8 mouse cellular contexts compared by ENCODE assay signal in the genomic region with DNA sequence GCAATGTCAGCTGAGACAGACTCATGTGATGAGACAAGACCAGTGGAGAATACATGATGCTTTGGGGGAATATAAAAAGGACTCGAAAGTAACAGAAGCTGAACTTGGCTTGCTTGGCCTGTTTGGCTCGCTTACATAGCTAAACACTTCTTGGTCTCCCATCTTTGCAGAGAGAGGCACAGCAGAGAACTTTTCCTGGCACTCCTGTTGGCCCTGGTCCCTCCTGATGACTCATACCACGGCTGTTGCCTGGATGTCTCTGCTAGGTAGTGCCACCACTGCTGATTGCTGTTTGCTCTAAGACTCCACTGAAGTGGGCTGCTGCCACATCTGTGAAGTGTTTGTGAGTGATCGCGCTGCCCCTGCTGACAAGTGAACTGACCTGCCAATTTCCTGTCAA. TPM values are rescaled to one million over a fixed set of nuclear protein-coding genes. Genes with fewer than 3 reads are reported as not detected.
A peak's percentile ranks its signal among the peaks of the same experiment; 100 is the strongest.
DNase-seq lines count a peak whose midpoint lies in the region; ATAC-seq lines count a peak whose summit lies in the region.

No protein-coding gene starts in this region.

- DNase-seq in hindbrain, embryonic 10.5 days (ENCODE audit: low spot score) = peak; percentile 3
- peak; percentile 10 for DNase-seq in embryo, embryonic 10.5 days (ENCODE audit: low spot score)
- DNase-seq in heart, postnatal 4 days = peak; percentile 61
- DNase-seq in right cerebral cortex, adult 2 months (ENCODE audit: low spot score in 2 of 2) = peak; percentile 41 to 48
- DNase-seq in thymus, postnatal 10 days (ENCODE audit: low spot score in 2 of 2) = no peak
- DNase-seq in spleen, postnatal 4 days (ENCODE audit: low spot score in 2 of 2) = no peak
- DNase-seq in c-Kit-positive CD71-positive TER-119-positive erythroid progenitor cells, embryonic 14.5 days (ENCODE audit: low spot score) = no peak

- H3K4me1 ChIP-seq in hindbrain, embryonic 10.5 days (replicated peaks) = no peaks in the 10 kb centered on the region
- H3K4me1 ChIP-seq in hindbrain, embryonic 13.5 days (replicated peaks) = no peaks in the 10 kb centered on the region

- H3K9ac ChIP-seq in hindbrain, embryonic 13.5 days = no peak overlapping the region

- H3K4me2 ChIP-seq in hindbrain, embryonic 13.5 days = no peak overlapping the region

- WGBS in hindbrain, embryonic 10.5 days = 76% methylated on average over 5 of the region's 5 CpGs
- WGBS in hindbrain, embryonic 13.5 days = 89% methylated on average over 5 of the region's 5 CpGs

- H3K4me3 ChIP-seq in hindbrain, embryonic 10.5 days = no peak overlapping the region
- no peak overlapping the region for H3K4me3 ChIP-seq in hindbrain, embryonic 13.5 days

- no peak for ATAC-seq in hindbrain, embryonic 13.5 days (ENCODE audit: low FRiP score)

- H3K27me3 ChIP-seq in hindbrain, embryonic 10.5 days (ENCODE audit: insufficient read depth, poor library complexity, severe bottlenecking) = no peaks in the 10 kb centered on the region
- no peaks in the 10 kb centered on the region for H3K27me3 ChIP-seq in hindbrain, embryonic 13.5 days

- H3K9me3 ChIP-seq in hindbrain, embryonic 10.5 days = no peaks in the 10 kb centered on the region
- no peaks in the 10 kb centered on the region for H3K9me3 ChIP-seq in hindbrain, embryonic 13.5 days

- no peak overlapping the region for H3K27ac ChIP-seq in hindbrain, embryonic 10.5 days
- H3K27ac ChIP-seq in hindbrain, embryonic 13.5 days = no peak overlapping the region

- H3K36me3 ChIP-seq in hindbrain, embryonic 10.5 days = no peaks in the 10 kb centered on the region
- no peaks in the 10 kb centered on the region for H3K36me3 ChIP-seq in hindbrain, embryonic 13.5 days

RNA-seq across cellular contexts. Expression of a gene that starts 42.7 kb away (rescaled TPM):
- 3.6 and 5.7 TPM in 2 replicates for polyA plus RNA-seq in hindbrain, embryonic 10.5 days (2016; fragmentation: Nextera tagmentation; extraction: Ambion mirVana)
- 92.2 and 94.0 TPM in 2 replicates for polyA plus RNA-seq in hindbrain, embryonic 13.5 days (2015; fragmentation: Nextera tagmentation; extraction: Ambion mirVana)
- total RNA-seq in heart, postnatal 4 days (2021) = 100 to 1,000 TPM; 319 to 365 TPM

Comparison
In these comparisons a context has a peak if more than half of its experiments do, and no peak if none do; other contexts are left out.
1. RNA of a gene that starts 42.7 kb away (polyA plus RNA-seq): 92.2 to 94.0 TPM in hindbrain, embryonic 13.5 days; 3.6 to 5.7 TPM in hindbrain, embryonic 10.5 days; every median in the first group is over 10 times any median in the second.
2. DNase-seq: peak in hindbrain, embryonic 10.5 days (single experiment), embryo, embryonic 10.5 days (single experiment), heart, postnatal 4 days (single experiment) and right cerebral cortex, adult 2 months (2 of 2); none in thymus, postnatal 10 days (0 of 2), spleen, postnatal 4 days (0 of 2) and c-Kit-positive CD71-positive TER-119-positive erythroid progenitor cells, embryonic 14.5 days (single experiment).